Mouse (Mus musculus) heart, adult 2 months (tissue): ENCODE results near the gene Rnf144a.

Experiments
- CTCF ChIP-seq: fragments of 200-600 bp; IDR thresholded peaks from 2 replicates; pipeline ENCODE4 v1.8.1; 2022; ENCODE audit warnings: antibody characterized with exemption, mild to moderate bottlenecking, moderate library complexity
- POLR2A ChIP-seq: fragments of 200-500 bp; IDR thresholded peaks from 2 replicates; pipeline ENCODE4 v1.6.1; 2011; ENCODE audit warnings: mild to moderate bottlenecking, low read depth, low read length, control low read depth; ENCODE audit not compliant: insufficient read depth

DNA sequence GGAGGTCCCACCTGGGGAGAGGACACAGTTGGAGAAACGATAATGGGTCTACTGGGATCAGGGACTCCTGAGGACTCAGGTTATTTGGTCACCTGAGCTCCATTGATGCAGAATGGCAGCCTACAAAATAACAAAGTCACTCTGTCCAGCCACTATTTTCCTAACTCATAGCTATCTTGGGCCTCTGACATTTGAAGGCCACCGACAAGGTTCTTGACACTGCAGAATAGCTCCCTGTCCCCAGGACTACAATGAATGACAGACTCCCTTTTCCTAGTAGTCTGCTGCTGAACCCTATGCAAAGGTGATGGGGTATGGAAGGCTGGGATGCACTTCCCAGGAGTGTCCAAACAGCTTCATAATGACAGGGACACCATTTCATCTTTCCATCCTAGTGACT, 55.8 kb downstream of the Rnf144a start:
- TF ChIP-seq CTCF (no peak), POLR2A (no peak)
